Mouse (Mus musculus) stomach, postnatal 0 days (tissue): ENCODE measurements at regions not wholly inside any gene's neighbourhood (a gene's known extent, or its start where the extent isn't known, plus 50 kb on each side); places are given as distances from the start of the nearest gene placed in this dataset.

Experiments
- ATAC-seq: fragments of 200-750 bp; cut with Nextera tagmentation; 2 replicates; pipeline ENCODE4 v1.8.0; 2017; ENCODE audit not compliant: low FRiP score, low TSS enrichment
- DNase-seq: peaks from one replicate; pipeline ENCODE4 v3.0.0-alpha.2; 2016; ENCODE audit warnings: low spot score
- H3K27ac ChIP-seq: fragments of 300-500 bp; sonication (generic); replicated peaks from 2 replicates; pipeline ENCODE4 v1.5.1; 2014; ENCODE audit warnings: mild to moderate bottlenecking, control low read depth
- H3K27me3 ChIP-seq: fragments of 300-500 bp; sonication (generic); 2 replicates; pipeline ENCODE4 v1.6.1; 2014; ENCODE audit warnings: low read length; ENCODE audit not compliant: control insufficient read depth, insufficient read depth
- H3K36me3 ChIP-seq: fragments of 300-500 bp; sonication (generic); 2 replicates; pipeline ENCODE4 v1.6.1; 2014; ENCODE audit warnings: low read length, mixed read lengths; ENCODE audit not compliant: control insufficient read depth, insufficient read depth
- H3K4me1 ChIP-seq: fragments of 300-500 bp; sonication (generic); replicated peaks from 2 replicates; pipeline ENCODE4 v1.6.1; 2014; ENCODE audit warnings: antibody characterized with exemption; ENCODE audit not compliant: control insufficient read depth, insufficient read depth
- H3K4me2 ChIP-seq: fragments of 300-500 bp; sonication (generic); replicated peaks from 2 replicates; pipeline ENCODE4 v1.6.1; 2014; ENCODE audit warnings: low read depth, mild to moderate bottlenecking, control low read depth, moderate library complexity
- H3K4me3 ChIP-seq: fragments of 300-500 bp; sonication (generic); 2 replicates; pipeline ENCODE4 v1.5.1; 2014; ENCODE audit warnings: low read depth, low read length, control low read depth
- H3K9ac ChIP-seq: fragments of 300-500 bp; sonication (generic); 2 replicates; pipeline ENCODE4 v1.6.1; 2014; ENCODE audit warnings: mild to moderate bottlenecking, low read length, control low read depth, mixed read lengths
- H3K9me3 ChIP-seq: fragments of 300-500 bp; sonication (generic); 2 replicates; pipeline ENCODE4 v1.6.1; 2016; ENCODE audit warnings: low read length; ENCODE audit not compliant: control insufficient read depth
- CTCF ChIP-seq: IDR thresholded peaks from 2 replicates; pipeline ENCODE4 v1.5.1; 2016; ENCODE audit warnings: antibody characterized with exemption, low read depth, mild to moderate bottlenecking, moderate library complexity
- EP300 ChIP-seq: optimal IDR thresholded peaks from 2 replicates; pipeline ENCODE3; 2016; ENCODE audit warnings: antibody characterized with exemption
- WGBS: fragments of 180-500 bp; shearing (Covaris S2); extraction: QIAGEN DNeasy Blood & Tissue Kit; methylation state at CpG from one replicate; pipeline ENCODE4 v1.1.7; 2014; 5-methylcytosine and 5-hydroxymethylcytosine counted together

- H3K9me3 ChIP-seq: no peaks in the 10 kb centered on the region
- H3K27me3 ChIP-seq: no peaks in the 10 kb centered on the region
- ATAC-seq (no peak), DNase-seq (no peak)
- no peaks in the 10 kb centered on the region for H3K4me1 ChIP-seq
- H3K4me3 ChIP-seq: no peak overlapping the region
- H3K27ac ChIP-seq: no peak overlapping the region
- TF ChIP-seq CTCF (no peak), EP300 (no peak)
- no peak overlapping the region for H3K9ac ChIP-seq
- 86% methylated on average over 4 of the region's 4 CpGs for WGBS
- no peaks in the 10 kb centered on the region for H3K36me3 ChIP-seq
- H3K4me2 ChIP-seq: no peak overlapping the region
Observed at GRCm38 (mm10) chr12:39586163-39586562, 451.7 kb downstream of the Arl4a start.

- no peak for DNase-seq
- Histone ChIP-seq H3K27ac (no peak overlapping the region), H3K4me1 (no peaks in the 10 kb centered on the region), H3K9me3 (no peaks in the 10 kb centered on the region), H3K9ac (no peak overlapping the region), H3K4me2 (no peak overlapping the region), H3K36me3 (no peaks in the 10 kb centered on the region), H3K4me3 (no peak overlapping the region), H3K27me3 (no peaks in the 10 kb centered on the region)
- TF ChIP-seq EP300: no peak
- no peak for TF ChIP-seq CTCF
- WGBS: 65% methylated on average over 1 of the region's 1 CpGs
- no peak for ATAC-seq
Observed at GRCm38 (mm10) chr12:39577610-39578009, 460.2 kb downstream of the Arl4a start.

GRCm38 (mm10) chr12:39572802-39573201 is 465.0 kb downstream of the Arl4a start:
- no peak overlapping the region for H3K27ac ChIP-seq
- no peak overlapping the region for H3K4me3 ChIP-seq
- no peaks in the 10 kb centered on the region for H3K36me3 ChIP-seq
- no peaks in the 10 kb centered on the region for H3K9me3 ChIP-seq
- no peak overlapping the region for H3K4me2 ChIP-seq
- no peaks in the 10 kb centered on the region for H3K27me3 ChIP-seq
- H3K9ac ChIP-seq: no peak overlapping the region
- TF ChIP-seq CTCF (no peak), EP300 (no peak)
- H3K4me1 ChIP-seq: no peaks in the 10 kb centered on the region
- no peak for DNase-seq
- 53% methylated on average over 1 of the region's 1 CpGs for WGBS
- no peak for ATAC-seq

- Histone ChIP-seq H3K4me3 (no peak overlapping the region), H3K9me3 (no peaks in the 10 kb centered on the region), H3K27ac (no peak overlapping the region), H3K9ac (no peak overlapping the region), H3K27me3 (no peaks in the 10 kb centered on the region), H3K4me1 (no peaks in the 10 kb centered on the region), H3K4me2 (no peak overlapping the region), H3K36me3 (no peaks in the 10 kb centered on the region)
- ATAC-seq (no peak), DNase-seq (no peak)
- TF ChIP-seq CTCF (no peak), EP300 (no peak)
- WGBS: 85% methylated on average over 1 of the region's 1 CpGs
Observed at GRCm38 (mm10) chr12:39572147-39572546, 465.7 kb downstream of the Arl4a start.

GRCm38 (mm10) chr12:39560734-39561446 is 476.9 kb downstream of the Arl4a start:
- 67% methylated on average over 4 of the region's 4 CpGs for WGBS
- no peak for DNase-seq
- no peak overlapping the region for H3K9ac ChIP-seq
- no peaks in the 10 kb centered on the region for H3K27me3 ChIP-seq
- no peak for TF ChIP-seq CTCF
- TF ChIP-seq EP300: no peak
- H3K4me1 ChIP-seq: no peaks in the 10 kb centered on the region
- no peak overlapping the region for H3K27ac ChIP-seq
- no peak for ATAC-seq
- no peak overlapping the region for H3K4me2 ChIP-seq
- H3K36me3 ChIP-seq: no peaks in the 10 kb centered on the region
- H3K4me3 ChIP-seq: no peak overlapping the region
- H3K9me3 ChIP-seq: no peaks in the 10 kb centered on the region

- Histone ChIP-seq H3K27me3 (no peaks in the 10 kb centered on the region), H3K9me3 (no peaks in the 10 kb centered on the region), H3K9ac (no peak overlapping the region), H3K4me3 (no peak overlapping the region), H3K4me1 (no peaks in the 10 kb centered on the region), H3K27ac (no peak overlapping the region), H3K36me3 (no peaks in the 10 kb centered on the region), H3K4me2 (no peak overlapping the region)
- DNase-seq: no peak
- 93% methylated on average over 3 of the region's 3 CpGs for WGBS
- no peak for ATAC-seq
- TF ChIP-seq EP300: no peak
- TF ChIP-seq CTCF: no peak
Observed at GRCm38 (mm10) chr12:39558491-39558890, 479.3 kb downstream of the Arl4a start.
